Mouse (Mus musculus) liver, embryonic 14.5 days (tissue): ENCODE results near the gene Slc4a7. TPM values are rescaled to one million over a fixed set of nuclear protein-coding genes. Genes with fewer than 3 reads are reported as not detected.

Source experiments
- ATAC-seq: fragments of 200-750 bp; cut with Nextera tagmentation; 2 replicates; pipeline ENCODE4 v1.8.0; 2017; ENCODE audit warnings: moderate number of reproducible peaks, mild to moderate bottlenecking, moderate library complexity; ENCODE audit not compliant: insufficient read depth
- DNase-seq, 3 experiments: peaks; one replicate each; pipeline ENCODE4 v3.0.0-alpha.2; 2012 to 2013; ENCODE audit warnings: low read depth in 3 of 3, low spot score in 3 of 3
- H3K27ac ChIP-seq: fragments of 300-500 bp; sonication (generic); 2 replicates; pipeline ENCODE4 v1.5.1; 2014; ENCODE audit warnings: moderate library complexity, mild to moderate bottlenecking, control low read depth, inconsistent platforms
- H3K27me3 ChIP-seq: fragments of 300-500 bp; sonication (generic); 2 replicates; pipeline ENCODE4 v1.6.1; 2014; ENCODE audit warnings: mild to moderate bottlenecking, low read length, moderate library complexity; ENCODE audit not compliant: control insufficient read depth, insufficient read depth
- H3K36me3 ChIP-seq: fragments of 300-500 bp; sonication (generic); replicated peaks from 2 replicates; pipeline ENCODE4 v1.6.1; 2014; ENCODE audit warnings: low read depth; ENCODE audit not compliant: control insufficient read depth, insufficient read depth
- H3K4me1 ChIP-seq, 2 experiments: fragments of 200-500 bp in 1 of 2; fragments of 300-500 bp in 1 of 2; sonication (generic) in 1 of 2; replicated peaks; 2 replicates each; pipeline ENCODE4 v1.6.1; 2012 to 2014; ENCODE audit warnings: antibody characterized with exemption in 1 of 2, inconsistent platforms in 1 of 2, low read length in 1 of 2; ENCODE audit not compliant: control insufficient read depth in 2 of 2, insufficient read depth in 2 of 2
- H3K4me2 ChIP-seq: fragments of 300-500 bp; sonication (generic); 2 replicates; pipeline ENCODE4 v1.6.1; 2014; ENCODE audit warnings: low read depth, mild to moderate bottlenecking, control low read depth, moderate library complexity
- H3K4me3 ChIP-seq, 2 experiments: fragments of 200-500 bp in 1 of 2; fragments of 300-500 bp in 1 of 2; sonication (generic) in 1 of 2; 2 replicates each; pipeline ENCODE4 v1.5.1; 2012 to 2014; ENCODE audit warnings: low read depth in 2 of 2, low read length in 2 of 2, mild to moderate bottlenecking in 2 of 2, control low read depth in 1 of 2, inconsistent platforms in 1 of 2, moderate library complexity in 1 of 2; ENCODE audit not compliant: insufficient read depth in 1 of 2
- H3K9ac ChIP-seq: fragments of 300-500 bp; sonication (generic); replicated peaks from 2 replicates; pipeline ENCODE4 v1.6.1; 2014; ENCODE audit warnings: mild to moderate bottlenecking, control low read depth, moderate library complexity
- H3K9me3 ChIP-seq: fragments of 300-500 bp; sonication (generic); 2 replicates; pipeline ENCODE4 v1.6.1; 2016; ENCODE audit warnings: low read length, mixed read lengths; ENCODE audit not compliant: control insufficient read depth
- CTCF ChIP-seq: IDR thresholded peaks from 2 replicates; pipeline ENCODE4 v1.5.1; 2016; ENCODE audit warnings: antibody characterized with exemption, low read depth, control low read depth
- EP300 ChIP-seq: IDR thresholded peaks from 2 replicates; pipeline ENCODE4 v1.6.1; 2016; ENCODE audit warnings: antibody characterized with exemption, low read depth
- WGBS: fragments of 180-500 bp; shearing (Covaris S2); extraction: QIAGEN DNeasy Blood & Tissue Kit; methylation state at CpG from one replicate; pipeline ENCODE4 v1.1.7; 2014; ENCODE audit not compliant: insufficient replicate concordance; 5-methylcytosine and 5-hydroxymethylcytosine counted together
- polyA plus RNA-seq, 2 experiments: library from polyadenylated mRNA; depleted of rRNA in 1 of 2; stranded (reverse) in 1 of 2; unstranded in 1 of 2; fragments of >200 nt; fragmentation: Nextera tagmentation in 1 of 2; extraction: Ambion mirVana in 1 of 2; gene quantifications; 2 replicates each; pipeline versions ENCODE4 v1.2.1 to v1.2.3; 2012 to 2014

Gene Slc4a7
- polyA plus RNA-seq, 2 experiments: 1.6 to 1.7 TPM

GRCm38 (mm10) chr14:14803921-14804517, 101.9 kb downstream of the Slc4a7 start:
- H3K4me1 ChIP-seq: no peaks in the 10 kb centered on the region
- no peak for DNase-seq
- no peaks in the 10 kb centered on the region for H3K36me3 ChIP-seq
- H3K27ac ChIP-seq: no peak overlapping the region
- 26% methylated on average over 10 of the region's 10 CpGs for WGBS
- H3K9me3 ChIP-seq: no peaks in the 10 kb centered on the region
- H3K9ac ChIP-seq: no peak overlapping the region
- no peak overlapping the region for H3K4me2 ChIP-seq
- TF ChIP-seq CTCF (no peak), EP300 (no peak)
- H3K27me3 ChIP-seq: no peaks in the 10 kb centered on the region
- no peak overlapping the region for H3K4me3 ChIP-seq
- ATAC-seq: no peak

GRCm38 (mm10) chr14:14804518-14805212, 102.6 kb downstream of the Slc4a7 start:
- H3K4me2 ChIP-seq: no peak overlapping the region
- no peak for DNase-seq
- no peak overlapping the region for H3K27ac ChIP-seq
- 50% methylated on average over 5 of the region's 5 CpGs for WGBS
- no peaks in the 10 kb centered on the region for H3K36me3 ChIP-seq
- no peak overlapping the region for H3K9ac ChIP-seq
- no peaks in the 10 kb centered on the region for H3K4me1 ChIP-seq
- H3K27me3 ChIP-seq: no peaks in the 10 kb centered on the region
- H3K4me3 ChIP-seq: no peak overlapping the region
- ATAC-seq: no peak
- TF ChIP-seq CTCF (no peak), EP300 (no peak)
- no peaks in the 10 kb centered on the region for H3K9me3 ChIP-seq

GRCm38 (mm10) chr14:14832520-14833240, 130.6 kb downstream of the Slc4a7 start:
- DNase-seq: no peak
- TF ChIP-seq CTCF (no peak), EP300 (no peak)
- no peak for ATAC-seq

GRCm38 (mm10) chr14:14833498-14833897, 131.4 kb downstream of the Slc4a7 start:
- TF ChIP-seq CTCF: no peak
- no peak for TF ChIP-seq EP300
- H3K9me3 ChIP-seq: no peaks in the 10 kb centered on the region
- ATAC-seq (no peak), DNase-seq (no peak)
- H3K27ac ChIP-seq: no peak overlapping the region
- no peaks in the 10 kb centered on the region for H3K4me1 ChIP-seq
- no peak overlapping the region for H3K9ac ChIP-seq
- no peaks in the 10 kb centered on the region for H3K27me3 ChIP-seq
- no peak overlapping the region for H3K4me3 ChIP-seq
- no peaks in the 10 kb centered on the region for H3K36me3 ChIP-seq
- WGBS: 52% methylated on average over 1 of the region's 1 CpGs
- H3K4me2 ChIP-seq: no peak overlapping the region

More at GRCm38 (mm10) chr14:14832520-14833240, 130.6 kb downstream of the Slc4a7 start:
- WGBS: 66% methylated on average over 12 of the region's 12 CpGs
- H3K36me3 ChIP-seq: no peaks in the 10 kb centered on the region
- no peak overlapping the region for H3K27ac ChIP-seq
- H3K4me3 ChIP-seq: no peak overlapping the region
- no peaks in the 10 kb centered on the region for H3K9me3 ChIP-seq
- H3K9ac ChIP-seq: no peak overlapping the region
- no peaks in the 10 kb centered on the region for H3K27me3 ChIP-seq
- H3K4me1 ChIP-seq: no peaks in the 10 kb centered on the region
- H3K4me2 ChIP-seq: no peak overlapping the region

- Histone ChIP-seq H3K9ac (no peak overlapping the region), H3K4me3 (no peak overlapping the region), H3K9me3 (no peaks in the 10 kb centered on the region), H3K4me1 (no peaks in the 10 kb centered on the region), H3K27me3 (no peaks in the 10 kb centered on the region), H3K27ac (no peak overlapping the region), H3K4me2 (no peak overlapping the region), H3K36me3 (no peaks in the 10 kb centered on the region)
- WGBS: 51% methylated on average over 2 of the region's 2 CpGs
- TF ChIP-seq CTCF: no peak
- no peak for TF ChIP-seq EP300
- DNase-seq: no peak
- ATAC-seq: no peak
These were observed 132.2 kb downstream of the Slc4a7 start for GRCm38 (mm10) chr14:14834266-14834665.
